Mouse (Mus musculus): Measurements from ENCODE around the gene Uba7. TPM values are rescaled to one million over a fixed set of nuclear protein-coding genes. Genes with fewer than 3 reads are reported as not detected.

The Uba7 gene
- polyA plus RNA-seq, 1 experiment from 2014 or later, result 33.2 TPM

- Histone ChIP-seq H3K9me3 (ENCODE audit: low read length) (no peaks in the 10 kb centered on the region), H3K36me3 (ENCODE audit: insufficient read depth, low read length) (no peaks in the 10 kb centered on the region), H3K9ac (replicated peaks; ENCODE audit: low read depth) (peak within 1 kb of the TSS; percentile 16; the same call in 1 of the 2 replicates), H3K27ac (ENCODE audit: low read length) (no peak within 1 kb of the TSS), H3K4me3 (ENCODE audit: low read depth, low read length) (peak within 1 kb of the TSS; percentile 28), H3K4me2 (replicated peaks; ENCODE audit: low read depth, low read length) (peak within 1 kb of the TSS; percentile 66), H3K4me1 (ENCODE audit: insufficient read depth, low read depth, low read length) (peaks cover 4% of the 10 kb centered on the region; the same call in 1 of the 2 replicates), H3K27me3 (replicated peaks; ENCODE audit: insufficient read depth, low read length) (peaks cover 6% of the 10 kb centered on the region; the same call in 1 of the 2 replicates)
- no peak for DNase-seq (ENCODE audit: low spot score)
- ATAC-seq, result no peak
- TF ChIP-seq EP300 (IDR thresholded peaks at IDR 0.05) (no peak), CTCF (IDR thresholded peaks at IDR 0.05) (no peak)
- WGBS, result 15% methylated on average over 3 of the region's 3 CpGs
Observed at GRCm38 (mm10) chr9:107935374-107935773, 39.9 kb upstream of the Uba7 start, which contains the start of gene Camkv. TSS of gene Camkv (plus strand) at chr9:107935674.

GRCm38 (mm10) chr9:107935790-107936214, 39.5 kb upstream of the Uba7 start:
- Histone ChIP-seq H3K36me3 (ENCODE audit: insufficient read depth, low read length) (no peaks in the 10 kb centered on the region), H3K4me2 (replicated peaks; ENCODE audit: low read depth, low read length) (peak overlapping the region; percentile 66), H3K4me1 (ENCODE audit: insufficient read depth, low read depth, low read length) (peaks cover 4% of the 10 kb centered on the region; the same call in 1 of the 2 replicates), H3K4me3 (ENCODE audit: low read depth, low read length) (peak overlapping the region; percentile 28), H3K27ac (ENCODE audit: low read length) (no peak overlapping the region), H3K9me3 (ENCODE audit: low read length) (no peaks in the 10 kb centered on the region), H3K9ac (replicated peaks; ENCODE audit: low read depth) (peak overlapping the region; percentile 16; the same call in 1 of the 2 replicates), H3K27me3 (replicated peaks; ENCODE audit: insufficient read depth, low read length) (peaks cover 6% of the 10 kb centered on the region; the same call in 1 of the 2 replicates)
- 1% methylated on average over 33 of the region's 41 CpGs for WGBS
- ATAC-seq (no peak), DNase-seq (ENCODE audit: low spot score) (no peak)
- TF ChIP-seq CTCF (IDR thresholded peaks at IDR 0.05), result no peak
- no peak for TF ChIP-seq EP300 (IDR thresholded peaks at IDR 0.05)

DNA sequence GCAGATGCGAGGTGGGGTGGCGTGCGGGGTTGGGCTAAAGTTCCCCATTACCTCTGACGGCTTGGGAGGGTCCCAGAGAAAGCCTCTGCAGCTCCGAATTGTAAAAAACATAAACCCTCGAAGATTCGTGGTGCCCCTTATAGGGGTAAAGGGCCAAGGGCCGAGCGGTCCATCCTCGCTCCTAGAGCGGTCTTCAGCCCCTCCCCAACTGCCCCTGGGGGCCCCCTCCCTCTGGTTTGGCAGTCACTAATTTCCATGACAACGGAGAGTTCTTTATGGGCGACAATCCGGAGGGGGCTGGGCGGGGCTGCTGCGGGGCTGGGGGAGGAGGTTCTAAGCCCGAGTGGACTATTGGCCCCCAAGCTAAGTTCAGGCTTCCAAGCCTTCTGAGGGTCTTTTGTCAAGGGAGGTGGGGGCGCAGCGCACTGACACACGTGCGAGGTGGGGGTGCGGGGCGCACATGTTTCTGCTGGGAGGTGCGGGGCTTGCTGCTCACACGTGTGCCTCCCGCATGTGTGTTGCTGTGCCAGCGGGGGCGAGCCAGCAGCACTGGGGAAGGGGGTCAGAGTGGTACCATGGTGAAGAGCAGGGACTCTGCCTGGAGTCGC, 39.0 kb upstream of the Uba7 start:
- Histone ChIP-seq H3K27me3 (replicated peaks; ENCODE audit: insufficient read depth, low read length) (peaks cover 6% of the 10 kb centered on the region; the same call in 1 of the 2 replicates), H3K27ac (ENCODE audit: low read length) (no peak overlapping the region), H3K4me3 (ENCODE audit: low read depth, low read length) (peak overlapping the region; percentile 28), H3K9ac (replicated peaks; ENCODE audit: low read depth) (peak overlapping the region; percentile 16; the same call in 1 of the 2 replicates), H3K4me1 (ENCODE audit: insufficient read depth, low read depth, low read length) (peaks cover 4% of the 10 kb centered on the region; the same call in 1 of the 2 replicates), H3K36me3 (ENCODE audit: insufficient read depth, low read length) (no peaks in the 10 kb centered on the region), H3K9me3 (ENCODE audit: low read length) (no peaks in the 10 kb centered on the region), H3K4me2 (replicated peaks; ENCODE audit: low read depth, low read length) (peak overlapping the region; percentile 66)
- DNase-seq (ENCODE audit: low spot score), result no peak
- TF ChIP-seq EP300 (IDR thresholded peaks at IDR 0.05) (no peak), CTCF (IDR thresholded peaks at IDR 0.05) (no peak)
- no peak for ATAC-seq
- WGBS, result 5% methylated on average over 28 of the region's 29 CpGs

DNA sequence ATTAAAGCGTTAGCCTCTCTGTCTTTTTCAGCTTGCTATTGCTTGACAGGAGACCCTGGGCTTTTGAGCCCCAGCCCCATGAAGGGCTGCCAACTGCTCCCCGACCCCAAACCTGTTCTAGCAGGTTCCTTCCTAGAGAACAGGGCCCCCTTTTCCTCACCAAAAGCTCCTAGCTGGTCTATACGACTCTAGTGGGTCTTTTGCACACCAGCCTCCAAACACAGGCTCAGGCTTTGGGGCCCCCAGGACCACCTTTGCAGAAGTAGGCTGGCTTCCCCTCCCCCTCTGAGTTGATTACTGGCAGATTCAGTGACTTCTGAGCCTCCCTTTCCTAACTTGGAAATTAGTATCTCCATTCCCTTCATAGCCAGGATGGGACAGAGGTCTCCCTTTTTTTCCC, 38.5 kb upstream of the Uba7 start:
- ATAC-seq, result no peak
- no peak overlapping the region for H3K27ac ChIP-seq (ENCODE audit: low read length)
- H3K4me3 ChIP-seq (ENCODE audit: low read depth, low read length), result no peak overlapping the region
- peaks cover 4% of the 10 kb centered on the region; the same call in 1 of the 2 replicates for H3K4me1 ChIP-seq (ENCODE audit: insufficient read depth, low read depth, low read length)
- no peak for DNase-seq (ENCODE audit: low spot score)
- H3K27me3 ChIP-seq (replicated peaks; ENCODE audit: insufficient read depth, low read length), result peaks cover 6% of the 10 kb centered on the region; the same call in 1 of the 2 replicates
- no peaks in the 10 kb centered on the region for H3K36me3 ChIP-seq (ENCODE audit: insufficient read depth, low read length)
- no peak overlapping the region for H3K9ac ChIP-seq (replicated peaks; ENCODE audit: low read depth)
- no peaks in the 10 kb centered on the region for H3K9me3 ChIP-seq (ENCODE audit: low read length)
- H3K4me2 ChIP-seq (replicated peaks; ENCODE audit: low read depth, low read length), result no peak overlapping the region
- 33% methylated on average over 3 of the region's 3 CpGs for WGBS
- TF ChIP-seq CTCF (IDR thresholded peaks at IDR 0.05) (no peak), EP300 (IDR thresholded peaks at IDR 0.05) (no peak)

DNA sequence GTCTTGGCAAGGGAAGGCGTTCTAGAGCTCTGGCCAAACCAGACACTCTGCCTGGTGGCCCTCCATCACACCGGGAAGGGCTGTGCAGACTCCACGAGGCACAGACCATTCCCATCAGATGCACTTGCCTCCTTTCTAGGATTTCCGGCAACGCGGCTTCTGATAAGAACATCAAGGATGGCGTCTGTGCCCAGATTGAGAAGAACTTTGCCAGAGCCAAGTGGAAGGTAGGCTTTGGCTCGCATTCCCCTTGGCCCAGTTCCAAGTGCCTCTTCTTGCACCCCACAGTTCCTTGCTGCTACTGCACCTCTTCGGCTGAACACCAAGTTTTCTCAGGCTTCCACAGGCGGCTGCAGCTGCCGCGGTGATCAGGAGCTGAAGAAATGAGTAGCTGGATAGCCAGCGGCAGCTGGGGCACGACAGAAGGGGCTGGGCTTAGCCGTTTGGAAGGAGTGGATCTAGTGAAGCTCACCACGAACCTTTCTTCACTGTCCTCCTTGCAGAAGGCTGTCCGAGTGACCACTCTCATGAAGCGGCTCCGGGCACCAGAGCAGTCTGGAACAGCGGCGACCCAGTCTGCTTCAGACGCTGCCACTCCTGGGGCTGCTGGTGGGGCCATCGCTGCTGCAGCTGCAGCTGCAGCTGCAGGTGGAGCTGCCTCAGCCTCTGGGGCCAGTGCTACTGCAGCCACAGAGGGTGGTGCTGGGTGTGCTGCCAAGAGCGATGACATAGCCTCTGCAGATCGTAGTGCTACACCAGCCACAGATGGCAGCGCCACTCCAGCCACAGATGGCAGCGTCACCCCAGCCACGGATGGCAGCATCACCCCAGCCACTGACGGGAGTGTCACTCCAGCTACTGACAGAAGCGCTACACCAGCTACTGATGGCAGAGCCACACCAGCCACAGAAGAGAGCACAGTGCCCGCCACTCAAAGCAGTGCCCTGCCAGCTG, 27.8 kb upstream of the Uba7 start:
- ATAC-seq (no peak), DNase-seq (ENCODE audit: low spot score) (no peak)
- 74% methylated on average over 31 of the region's 31 CpGs for WGBS
- Histone ChIP-seq H3K9me3 (ENCODE audit: low read length) (no peaks in the 10 kb centered on the region), H3K9ac (replicated peaks; ENCODE audit: low read depth) (no peak overlapping the region), H3K27ac (ENCODE audit: low read length) (no peak overlapping the region), H3K4me2 (replicated peaks; ENCODE audit: low read depth, low read length) (no peak overlapping the region), H3K4me3 (ENCODE audit: low read depth, low read length) (no peak overlapping the region), H3K27me3 (replicated peaks; ENCODE audit: insufficient read depth, low read length) (no peaks in the 10 kb centered on the region), H3K4me1 (ENCODE audit: insufficient read depth, low read depth, low read length) (no peaks in the 10 kb centered on the region; the same call in 1 of the 2 replicates), H3K36me3 (ENCODE audit: insufficient read depth, low read length) (no peaks in the 10 kb centered on the region)
- TF ChIP-seq EP300 (IDR thresholded peaks at IDR 0.05) (no peak), CTCF (IDR thresholded peaks at IDR 0.05) (no peak)
